Mouse (Mus musculus) stomach, postnatal 0 days (tissue): ENCODE results near the gene Zfp365.

Experiments used
- CTCF ChIP-seq: IDR thresholded peaks from 2 replicates; pipeline ENCODE4 v1.5.1; 2016; ENCODE audit warnings: antibody characterized with exemption, low read depth, mild to moderate bottlenecking, moderate library complexity
- EP300 ChIP-seq: optimal IDR thresholded peaks from 2 replicates; pipeline ENCODE3; 2016; ENCODE audit warnings: antibody characterized with exemption

GRCm38 (mm10) chr10:67841596-67841995 lies 70.9 kb downstream of the Zfp365 start:
- TF ChIP-seq CTCF (no peak), EP300 (no peak)
